Mouse (Mus musculus): ENCODE data around the gene Col5a1. TPM values are rescaled to one million over a fixed set of nuclear protein-coding genes. Genes with fewer than 3 reads are reported as not detected.

The Col5a1 gene
- 3.8 and 4.1 TPM in 2 replicates for polyA plus RNA-seq (2012; rRNA removed)

DNA sequence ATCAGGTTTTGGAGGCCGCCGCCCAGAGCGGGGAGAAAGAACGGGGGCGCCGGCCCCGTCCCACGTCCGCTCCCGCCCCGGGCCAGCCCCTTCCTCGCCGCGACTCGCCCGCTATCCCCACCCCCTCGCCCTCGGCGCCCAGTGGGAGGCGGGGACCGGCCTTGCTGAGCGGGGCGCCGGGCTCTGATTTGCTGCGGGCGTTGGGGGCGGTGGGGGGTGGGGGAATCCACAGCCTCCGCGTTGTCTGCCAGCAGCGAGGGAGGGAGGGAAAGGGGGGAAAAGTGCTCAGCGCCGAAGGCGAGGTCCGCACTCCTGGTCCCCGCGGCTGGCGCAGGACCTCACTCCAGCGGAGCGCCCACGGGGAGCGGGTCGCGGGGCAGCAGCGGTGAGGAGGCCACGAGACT lies at the start of gene Col5a1:
Gene Col5a1 (plus strand): TSS at position 278 of the 404 bp plus-strand sequence.
- Histone ChIP-seq H3K4me1 (replicated peaks; ENCODE audit: control insufficient read depth, insufficient read depth, low read length) (0 out of 2 replicates have a peak, but pooled peaks cover 8% of the 10 kb centered on the region), H3K4me3 (ENCODE audit: control insufficient read depth, insufficient read depth, low read length) (peak within 1 kb of the TSS; percentile 48), H3K36me3 (ENCODE audit: control insufficient read depth, insufficient read depth, low read length) (no peaks in the 10 kb centered on the region), H3K27ac (ENCODE audit: control insufficient read depth, insufficient read depth, low read length) (no peak within 1 kb of the TSS), H3K27me3 (ENCODE audit: control insufficient read depth, insufficient read depth, low read length) (peaks cover 13% of the 10 kb centered on the region)
- peak; percentile 79 for DNase-seq
- TF ChIP-seq CTCF (IDR thresholded peaks at IDR 0.05; ENCODE audit: borderline replicate concordance, control insufficient read depth, extremely low read depth, insufficient read depth, low read length, poor library complexity) (no peak), POLR2A (IDR thresholded peaks at IDR 0.05; ENCODE audit: control insufficient read depth, extremely low read depth, insufficient read depth, low read length, poor library complexity) (no peak)
- under 1% methylated on average over 42 of the region's 45 CpGs for WGBS

DNA sequence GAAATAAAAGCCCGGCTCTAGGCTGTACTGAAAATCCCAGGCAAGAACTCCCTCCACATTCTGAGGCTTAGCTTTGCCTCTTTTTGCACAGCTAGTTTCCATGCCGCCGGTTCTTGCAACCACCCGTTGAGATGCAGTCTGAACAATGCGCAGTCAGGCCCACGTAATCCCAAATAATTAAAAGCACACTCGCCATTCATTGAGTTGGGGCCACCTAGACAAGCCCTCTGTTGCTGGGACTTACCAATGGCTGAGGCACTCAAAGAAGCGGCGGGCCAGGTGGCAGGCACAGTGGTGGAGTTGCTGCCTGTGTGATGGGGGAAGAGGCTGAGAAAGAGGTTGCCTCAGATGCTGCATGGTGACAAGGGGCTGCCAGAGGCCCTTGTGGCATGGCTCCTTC lies 48.1 kb upstream of the Col5a1 start:
- Histone ChIP-seq H3K4me3 (ENCODE audit: control insufficient read depth, insufficient read depth, low read length) (no peak overlapping the region), H3K36me3 (ENCODE audit: control insufficient read depth, insufficient read depth, low read length) (no peaks in the 10 kb centered on the region), H3K27ac (ENCODE audit: control insufficient read depth, insufficient read depth, low read length) (no peak overlapping the region), H3K4me1 (replicated peaks; ENCODE audit: control insufficient read depth, insufficient read depth, low read length) (no peaks in the 10 kb centered on the region), H3K27me3 (ENCODE audit: control insufficient read depth, insufficient read depth, low read length) (no peaks in the 10 kb centered on the region)
- no peak for DNase-seq
- TF ChIP-seq CTCF (IDR thresholded peaks at IDR 0.05; ENCODE audit: borderline replicate concordance, control insufficient read depth, extremely low read depth, insufficient read depth, low read length, poor library complexity) (no peak), POLR2A (IDR thresholded peaks at IDR 0.05; ENCODE audit: control insufficient read depth, extremely low read depth, insufficient read depth, low read length, poor library complexity) (no peak)
- WGBS, result 95% methylated on average over 9 of the region's 9 CpGs

- no peak overlapping the region for H3K27ac ChIP-seq (ENCODE audit: control insufficient read depth, insufficient read depth, low read length)
- DNase-seq, result no peak
- TF ChIP-seq POLR2A (IDR thresholded peaks at IDR 0.05; ENCODE audit: control insufficient read depth, extremely low read depth, insufficient read depth, low read length, poor library complexity) (no peak), CTCF (IDR thresholded peaks at IDR 0.05; ENCODE audit: borderline replicate concordance, control insufficient read depth, extremely low read depth, insufficient read depth, low read length, poor library complexity) (no peak)
- no peak overlapping the region for H3K4me3 ChIP-seq (ENCODE audit: control insufficient read depth, insufficient read depth, low read length)
- H3K36me3 ChIP-seq (ENCODE audit: control insufficient read depth, insufficient read depth, low read length), result no peaks in the 10 kb centered on the region
- 84% methylated on average over 3 of the region's 3 CpGs for WGBS
- H3K4me1 ChIP-seq (replicated peaks; ENCODE audit: control insufficient read depth, insufficient read depth, low read length), result no peaks in the 10 kb centered on the region
- no peaks in the 10 kb centered on the region for H3K27me3 ChIP-seq (ENCODE audit: control insufficient read depth, insufficient read depth, low read length)
Observed at GRCm38 (mm10) chr2:27840890-27841289, 45.3 kb upstream of the Col5a1 start.

- no peak overlapping the region for H3K27ac ChIP-seq (ENCODE audit: control insufficient read depth, insufficient read depth, low read length)
- no peaks in the 10 kb centered on the region for H3K4me1 ChIP-seq (replicated peaks; ENCODE audit: control insufficient read depth, insufficient read depth, low read length)
- DNase-seq, result no peak
- no peak for TF ChIP-seq CTCF (IDR thresholded peaks at IDR 0.05; ENCODE audit: borderline replicate concordance, control insufficient read depth, extremely low read depth, insufficient read depth, low read length, poor library complexity)
- no peak overlapping the region for H3K4me3 ChIP-seq (ENCODE audit: control insufficient read depth, insufficient read depth, low read length)
- WGBS, result 79% methylated on average over 13 of the region's 13 CpGs
- H3K27me3 ChIP-seq (ENCODE audit: control insufficient read depth, insufficient read depth, low read length), result no peaks in the 10 kb centered on the region
- no peaks in the 10 kb centered on the region for H3K36me3 ChIP-seq (ENCODE audit: control insufficient read depth, insufficient read depth, low read length)
Observed at GRCm38 (mm10) chr2:27842893-27843292, 43.3 kb upstream of the Col5a1 start.

DNA sequence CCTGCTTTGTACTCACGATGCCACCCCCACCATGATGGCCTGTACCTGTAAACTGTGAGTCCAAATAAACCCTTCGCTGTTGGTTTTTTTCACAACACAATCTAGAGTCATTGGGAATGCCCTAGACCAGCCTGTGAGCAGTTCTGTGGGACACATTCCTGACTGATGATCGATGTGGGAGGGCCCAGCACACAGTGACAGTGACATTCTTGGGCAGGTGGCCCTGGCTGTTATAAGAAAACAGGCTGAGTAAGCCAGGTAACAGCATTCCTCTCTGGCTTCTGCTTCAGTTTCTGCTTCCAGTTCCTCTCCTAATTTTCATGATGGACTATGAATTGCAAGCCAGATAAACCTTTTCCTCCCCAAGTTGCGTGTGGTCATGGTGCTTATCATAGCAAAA lies 41.3 kb upstream of the Col5a1 start:
- H3K27ac ChIP-seq (ENCODE audit: control insufficient read depth, insufficient read depth, low read length), result no peak overlapping the region
- DNase-seq, result no peak
- H3K4me3 ChIP-seq (ENCODE audit: control insufficient read depth, insufficient read depth, low read length), result no peak overlapping the region
- TF ChIP-seq POLR2A (IDR thresholded peaks at IDR 0.05; ENCODE audit: control insufficient read depth, extremely low read depth, insufficient read depth, low read length, poor library complexity), result no peak
- TF ChIP-seq CTCF (IDR thresholded peaks at IDR 0.05; ENCODE audit: borderline replicate concordance, control insufficient read depth, extremely low read depth, insufficient read depth, low read length, poor library complexity), result no peak
- no peaks in the 10 kb centered on the region for H3K4me1 ChIP-seq (replicated peaks; ENCODE audit: control insufficient read depth, insufficient read depth, low read length)
- WGBS, result 91% methylated on average over 4 of the region's 4 CpGs
- no peaks in the 10 kb centered on the region for H3K36me3 ChIP-seq (ENCODE audit: control insufficient read depth, insufficient read depth, low read length)
- no peaks in the 10 kb centered on the region for H3K27me3 ChIP-seq (ENCODE audit: control insufficient read depth, insufficient read depth, low read length)

DNA sequence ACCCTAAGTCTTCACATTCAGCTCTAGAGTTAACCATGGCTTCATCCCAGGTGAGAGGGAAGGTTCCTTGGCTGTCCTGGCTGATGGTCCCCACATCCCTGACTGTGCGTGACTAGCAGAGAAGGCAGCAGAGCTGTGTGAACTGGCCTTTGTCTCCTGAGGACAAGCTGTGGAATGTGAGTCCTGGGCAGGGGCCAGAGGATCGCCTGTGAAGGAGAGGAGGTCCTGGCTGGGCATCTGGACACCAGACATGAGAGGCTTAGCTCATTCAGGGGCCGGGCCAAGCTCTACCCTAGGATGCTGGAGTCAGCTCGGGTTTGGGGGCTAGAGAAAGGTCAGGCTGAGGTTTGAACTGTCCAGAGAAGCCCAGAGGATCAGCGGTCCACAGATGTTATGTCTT lies 39.2 kb upstream of the Col5a1 start:
- DNase-seq, result no peak
- 81% methylated on average over 5 of the region's 5 CpGs for WGBS
- Histone ChIP-seq H3K27me3 (ENCODE audit: control insufficient read depth, insufficient read depth, low read length) (no peaks in the 10 kb centered on the region), H3K36me3 (ENCODE audit: control insufficient read depth, insufficient read depth, low read length) (no peaks in the 10 kb centered on the region), H3K4me1 (replicated peaks; ENCODE audit: control insufficient read depth, insufficient read depth, low read length) (no peaks in the 10 kb centered on the region), H3K27ac (ENCODE audit: control insufficient read depth, insufficient read depth, low read length) (no peak overlapping the region), H3K4me3 (ENCODE audit: control insufficient read depth, insufficient read depth, low read length) (no peak overlapping the region)
- no peak for TF ChIP-seq POLR2A (IDR thresholded peaks at IDR 0.05; ENCODE audit: control insufficient read depth, extremely low read depth, insufficient read depth, low read length, poor library complexity)
- TF ChIP-seq CTCF (IDR thresholded peaks at IDR 0.05; ENCODE audit: borderline replicate concordance, control insufficient read depth, extremely low read depth, insufficient read depth, low read length, poor library complexity), result no peak

- TF ChIP-seq POLR2A (IDR thresholded peaks at IDR 0.05; ENCODE audit: control insufficient read depth, extremely low read depth, insufficient read depth, low read length, poor library complexity), result no peak
- no peak for TF ChIP-seq CTCF (IDR thresholded peaks at IDR 0.05; ENCODE audit: borderline replicate concordance, control insufficient read depth, extremely low read depth, insufficient read depth, low read length, poor library complexity)
- Histone ChIP-seq H3K4me3 (ENCODE audit: control insufficient read depth, insufficient read depth, low read length) (no peak overlapping the region), H3K4me1 (replicated peaks; ENCODE audit: control insufficient read depth, insufficient read depth, low read length) (no peaks in the 10 kb centered on the region), H3K36me3 (ENCODE audit: control insufficient read depth, insufficient read depth, low read length) (no peaks in the 10 kb centered on the region), H3K27ac (ENCODE audit: control insufficient read depth, insufficient read depth, low read length) (no peak overlapping the region), H3K27me3 (ENCODE audit: control insufficient read depth, insufficient read depth, low read length) (no peaks in the 10 kb centered on the region)
- DNase-seq, result no peak
- 76% methylated on average over 7 of the region's 7 CpGs for WGBS
Observed at GRCm38 (mm10) chr2:27847851-27848435, 38.3 kb upstream of the Col5a1 start.

Data from thymus, adult 2 months (tissue).